Mouse (Mus musculus) ES-Bruce4 (cell line): ENCODE data around the gene Ppp1r15b.

ENCODE experiments used
- CTCF ChIP-seq: IDR thresholded peaks from one replicate; pipeline ENCODE4 v1.8.1; 2011; ENCODE audit warnings: low read depth, low read length
- EP300 ChIP-seq: IDR thresholded peaks from 2 replicates; pipeline ENCODE4 v1.6.1; 2011; ENCODE audit warnings: low read depth, low read length; ENCODE audit not compliant: insufficient read depth
- POLR2A ChIP-seq: IDR thresholded peaks from one replicate; pipeline ENCODE4 v1.8.1; 2011; ENCODE audit warnings: low read length; ENCODE audit not compliant: insufficient read depth

DNA sequence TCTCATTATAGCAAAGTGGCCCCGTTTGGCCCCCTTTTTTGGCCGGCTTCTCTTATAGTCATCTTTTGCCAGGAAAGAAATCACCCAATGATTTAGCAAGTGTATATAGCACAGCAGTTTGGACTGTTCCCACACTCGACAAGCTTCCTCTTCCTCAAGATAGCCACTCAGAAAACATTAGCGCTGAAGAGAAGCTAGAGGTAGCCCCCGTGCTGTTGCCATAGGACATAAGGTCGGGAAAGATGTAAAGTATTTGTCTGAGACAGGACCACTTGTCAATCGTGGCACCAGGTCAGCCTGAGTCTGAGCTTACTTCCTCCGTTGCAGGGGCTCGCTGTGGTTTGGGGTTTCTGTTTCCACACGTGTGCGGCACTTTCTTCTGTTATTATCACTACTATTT lies 34.2 kb downstream of the Ppp1r15b start:
- no peak for TF ChIP-seq POLR2A
- no peak for TF ChIP-seq CTCF
- no peak for TF ChIP-seq EP300
